Mouse (Mus musculus): ENCODE measurements around the gene Larp7.

GRCm38 (mm10) chr3:127511786-127512746 is 41.1 kb downstream of the Larp7 start:
- TF ChIP-seq CTCF (IDR thresholded peaks at IDR 0.05; ENCODE audit: low read depth, low read length) (no peak), GATA2 (IDR thresholded peaks at IDR 0.05; ENCODE audit: borderline replicate concordance, low read depth, low read length) (no peak), GATA1 (IDR thresholded peaks at IDR 0.05; ENCODE audit: borderline replicate concordance, low read length) (no peak), POLR2AphosphoS5 (IDR thresholded peaks at IDR 0.05; ENCODE audit: insufficient replicate concordance, low read depth, low read length) (no peak), TAL1 (conservative IDR thresholded peaks at IDR 0.05; ENCODE audit: low read depth, low read length) (no peak)
